Mouse (Mus musculus) liver, postnatal 0 days (tissue): ENCODE results near the gene Vps39.

Source experiments
- CTCF ChIP-seq: sonication (generic); IDR thresholded peaks from 2 replicates; pipeline ENCODE4 v1.5.1; 2016; ENCODE audit warnings: antibody characterized with exemption, low read depth
- EP300 ChIP-seq: IDR thresholded peaks from 2 replicates; pipeline ENCODE4 v1.6.1; 2016; ENCODE audit warnings: antibody characterized with exemption, low read depth, mild to moderate bottlenecking

GRCm38 (mm10) chr2:120284705-120285104, 68.2 kb downstream of the Vps39 start:
- TF ChIP-seq CTCF, result peak; percentile 22; the same call in 1 of the 2 replicates
- TF ChIP-seq EP300, result peak; percentile 61
